Mouse (Mus musculus): ENCODE measurements around the gene Rap1gap.

DNA sequence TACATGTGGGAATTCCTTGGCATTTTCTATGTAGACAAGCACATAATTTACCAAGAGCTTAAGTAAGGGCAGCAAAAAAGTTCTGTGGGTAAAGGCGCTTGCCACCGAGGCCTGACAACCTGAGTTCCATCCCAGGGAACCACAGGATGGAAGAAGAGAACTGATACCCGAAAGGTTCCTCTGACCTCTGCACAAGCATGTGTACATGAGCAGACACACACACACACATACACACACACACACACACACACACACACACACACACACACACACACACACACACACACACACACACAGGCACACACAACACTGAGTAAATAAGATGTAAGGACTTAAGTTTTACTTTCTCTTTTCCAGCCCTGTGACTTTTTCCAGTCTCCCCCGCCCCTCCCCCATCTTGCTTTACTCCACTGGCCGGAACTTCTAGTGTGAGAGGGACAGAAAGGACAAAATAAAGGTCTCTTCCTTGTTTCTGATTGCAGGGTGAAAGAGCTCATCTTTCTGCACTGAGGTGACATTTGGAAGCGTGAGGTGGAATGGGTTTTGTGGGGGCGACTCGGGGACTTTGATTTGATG lies 99.5 kb downstream of the Rap1gap start:
- TF ChIP-seq CTCF (IDR thresholded peaks at IDR 0.05; ENCODE audit: low read depth), result no peak
- no peak for TF ChIP-seq EP300 (IDR thresholded peaks at IDR 0.05; ENCODE audit: low read depth)

Measured in liver, embryonic 14.5 days (tissue).